Mouse (Mus musculus): ENCODE results near the gene Emx1.

The Emx1 gene

GRCm38 (mm10) chr6:85252251-85253058 is 65.2 kb downstream of the Emx1 start:
- in situ Hi-C loops (cut with MboI; ENCODE audit: low pct_unique_long_range_greater_than_20kb in 1 of 2, low sequenced_read_pairs in 2 of 2, unreplicated experiment in 1 of 2): no loop called here

GRCm38 (mm10) chr6:85253275-85253674 is 66.0 kb downstream of the Emx1 start:
- in situ Hi-C loops (cut with MboI; ENCODE audit: low pct_unique_long_range_greater_than_20kb in 1 of 2, low sequenced_read_pairs in 2 of 2, unreplicated experiment in 1 of 2): no loop called here

Data from mouse embryonic stem cell (cell line).